ENCODE assay signal across 9 mouse cellular contexts in genomic region chr13:19177662-19178259, GRCm38 (mm10).
A peak's percentile ranks its signal among the peaks of the same experiment; 100 is the strongest.
DNase-seq lines count a peak whose midpoint lies in the region; ATAC-seq and TF ChIP-seq lines count a peak whose summit lies in the region.
"Had no signal": no experiment of that assay in that cellular context is flagged by ENCODE, and none has a peak within 500 bp of the region (broad histone marks: within the 10 kb centered on the region; RNA-seq: fewer than 3 reads in every experiment).

No protein-coding gene starts in this region.

- no peaks in the 10 kb centered on the region for H3K27me3 ChIP-seq in forebrain, embryonic 16.5 days (replicated peaks; ENCODE audit: control insufficient read depth, insufficient read depth, low read length)
- no peaks in the 10 kb centered on the region for H3K27me3 ChIP-seq in kidney, adult 2 months (replicated peaks; ENCODE audit: control insufficient read depth, insufficient read depth, low read length)
- H3K27me3 ChIP-seq in limb, embryonic 15.5 days, result no peaks in the 10 kb centered on the region
- H3K27me3 ChIP-seq in midbrain, postnatal 0 days (ENCODE audit: insufficient read depth, low read length), result no peaks in the 10 kb centered on the region
- no peaks in the 10 kb centered on the region for H3K27me3 ChIP-seq in thymus, adult 2 months (ENCODE audit: control insufficient read depth, insufficient read depth, low read length)

- H3K27ac ChIP-seq in forebrain, embryonic 16.5 days (ENCODE audit: low read length), result no peak overlapping the region
- H3K27ac ChIP-seq in kidney, adult 2 months (ENCODE audit: insufficient read depth, low read depth, low read length), result no peak overlapping the region
- H3K27ac ChIP-seq in limb, embryonic 15.5 days, result no peak overlapping the region
- no peak overlapping the region for H3K27ac ChIP-seq in midbrain, postnatal 0 days (ENCODE audit: low read depth, low read length)
- H3K27ac ChIP-seq in thymus, adult 2 months (ENCODE audit: control insufficient read depth, insufficient read depth, low read length), result no peak overlapping the region

- no peaks in the 10 kb centered on the region for H3K9me3 ChIP-seq in forebrain, embryonic 16.5 days (ENCODE audit: control insufficient read depth, low read length)
- H3K9me3 ChIP-seq in limb, embryonic 15.5 days, result no peaks in the 10 kb centered on the region
- H3K9me3 ChIP-seq in midbrain, postnatal 0 days (ENCODE audit: low read length), result no peaks in the 10 kb centered on the region

- H3K4me3 ChIP-seq in forebrain, embryonic 16.5 days (replicated peaks; ENCODE audit: low read length), result no peak overlapping the region
- H3K4me3 ChIP-seq in kidney, adult 2 months (ENCODE audit: insufficient read depth, low read depth, low read length), result no peak overlapping the region
- H3K4me3 ChIP-seq in limb, embryonic 15.5 days, result no peak overlapping the region
- H3K4me3 ChIP-seq in midbrain, postnatal 0 days (ENCODE audit: low read depth, low read length), result no peak overlapping the region
- H3K4me3 ChIP-seq in thymus, adult 2 months (ENCODE audit: control insufficient read depth, insufficient read depth, low read length), result no peak overlapping the region
- H3K4me3 ChIP-seq: myocyte had no signal

- no peak for TF ChIP-seq POLR2A in kidney, adult 2 months (IDR thresholded peaks at IDR 0.05; ENCODE audit: low read depth, low read length)
- no peak for TF ChIP-seq POLR2A in thymus, adult 2 months (IDR thresholded peaks at IDR 0.05; ENCODE audit: control insufficient read depth, extremely low read depth, insufficient read depth, low read length, poor library complexity)

- ATAC-seq in forebrain, embryonic 16.5 days, result peak; percentile 97
- peak; percentile 61; the same call in 1 of the 2 replicates for ATAC-seq in limb, embryonic 15.5 days (ENCODE audit: insufficient number of reproducible peaks, low FRiP score, low TSS enrichment, low read depth)
- ATAC-seq in midbrain, postnatal 0 days (ENCODE audit: low FRiP score), result peak; percentile 85

- no peak overlapping the region for H3K9ac ChIP-seq in forebrain, embryonic 16.5 days (replicated peaks; ENCODE audit: low read depth, low read length)
- H3K9ac ChIP-seq in limb, embryonic 15.5 days, result no peak overlapping the region
- H3K9ac ChIP-seq in midbrain, postnatal 0 days (replicated peaks; ENCODE audit: low read length, poor library complexity, severe bottlenecking), result no peak overlapping the region

- no peaks in the 10 kb centered on the region for H3K36me3 ChIP-seq in forebrain, embryonic 16.5 days (ENCODE audit: control insufficient read depth, insufficient read depth)
- H3K36me3 ChIP-seq in kidney, adult 2 months (ENCODE audit: control insufficient read depth, insufficient read depth, low read length), result no peaks in the 10 kb centered on the region
- H3K36me3 ChIP-seq in limb, embryonic 15.5 days, result no peaks in the 10 kb centered on the region
- no peaks in the 10 kb centered on the region for H3K36me3 ChIP-seq in midbrain, postnatal 0 days (ENCODE audit: insufficient read depth, low read length)
- no peaks in the 10 kb centered on the region for H3K36me3 ChIP-seq in thymus, adult 2 months (ENCODE audit: control insufficient read depth, insufficient read depth, low read length)

- DNase-seq in ovary, adult 18-20 months (ENCODE audit: low spot score), result peak; percentile 6
- no peak for DNase-seq in ovary, postnatal 10 days (ENCODE audit: low spot score)
- DNase-seq in cerebellum, adult 8-10 months, result peak; percentile 38
- peak; percentile 46 for DNase-seq in kidney, adult 2 months
- peak; percentile 85 for DNase-seq in midbrain, postnatal 0 days (ENCODE audit: low spot score)
- peak; percentile 69 for DNase-seq in thymus, adult 2 months

- 66% methylated on average over 1 of the region's 1 CpGs for WGBS in forebrain, embryonic 16.5 days
- WGBS in kidney, adult 2 months, result 73% methylated on average over 1 of the region's 1 CpGs
- 41% methylated on average over 1 of the region's 1 CpGs for WGBS in limb, embryonic 15.5 days
- WGBS in midbrain, postnatal 0 days, result 42% methylated on average over 1 of the region's 1 CpGs
- 15% methylated on average over 1 of the region's 1 CpGs for WGBS in thymus, adult 2 months

- no peaks in the 10 kb centered on the region for H3K4me1 ChIP-seq in forebrain, embryonic 16.5 days (replicated peaks; ENCODE audit: control insufficient read depth, insufficient read depth, low read length)
- H3K4me1 ChIP-seq in kidney, adult 2 months (ENCODE audit: control insufficient read depth, insufficient read depth, low read length), result no peaks in the 10 kb centered on the region
- no peaks in the 10 kb centered on the region for H3K4me1 ChIP-seq in limb, embryonic 15.5 days
- H3K4me1 ChIP-seq in midbrain, postnatal 0 days (ENCODE audit: insufficient read depth, low read length), result no peaks in the 10 kb centered on the region
- H3K4me1 ChIP-seq in thymus, adult 2 months (replicated peaks; ENCODE audit: control insufficient read depth, insufficient read depth, low read length), result no peaks in the 10 kb centered on the region; the same call in 1 of the 2 replicates

- no peak overlapping the region for H3K4me2 ChIP-seq in forebrain, embryonic 16.5 days (ENCODE audit: low read length)
- H3K4me2 ChIP-seq in limb, embryonic 15.5 days, result no peak overlapping the region
- no peak overlapping the region for H3K4me2 ChIP-seq in midbrain, postnatal 0 days (ENCODE audit: low read depth, low read length, poor library complexity, severe bottlenecking)

- TF ChIP-seq CTCF in kidney, adult 2 months (conservative IDR thresholded peaks at IDR 0.05; ENCODE audit: insufficient read depth, insufficient read length, low read depth, low read length), result peak; percentile 73
- TF ChIP-seq CTCF in midbrain, postnatal 0 days (IDR thresholded peaks at IDR 0.05), result peak; percentile 79
- TF ChIP-seq CTCF in thymus, adult 2 months (IDR thresholded peaks at IDR 0.05; ENCODE audit: borderline replicate concordance, control insufficient read depth, extremely low read depth, insufficient read depth, low read length, poor library complexity), result no peak
